Mouse (Mus musculus) left cerebral cortex, adult 2 months (tissue): ENCODE measurements around the gene Gsx2. TPM values are rescaled to one million over a fixed set of nuclear protein-coding genes. Genes with fewer than 3 reads are reported as not detected.

Experiments used
- DNase-seq, 2 experiments: peaks; one replicate each; pipeline ENCODE4 v3.0.0; 2021 to 2022; ENCODE audit warnings: low spot score in 2 of 2, mixed read lengths in 1 of 2; ENCODE audit errors: extremely low spot score in 1 of 2
- H3K27ac ChIP-seq: fragments of 200-600 bp; 2 replicates; pipeline ENCODE4 v1.8.1; 2022
- H3K4me3 ChIP-seq: fragments of 200-600 bp; 2 replicates; pipeline ENCODE4 v1.8.1; 2022
- CTCF ChIP-seq: fragments of 200-600 bp; IDR thresholded peaks from 2 replicates; pipeline ENCODE4 v1.8.1; 2022; ENCODE audit warnings: antibody characterized with exemption, mild to moderate bottlenecking, moderate library complexity
- intact Hi-C: fragments of 180-260 bp; cut with DNase I; formaldehyde crosslinking; loops from one replicate; pipeline ENCODE4 v1.15.1; 2025
- long read RNA-seq, 2 experiments: library from polyadenylated mRNA; stranded (forward); transcript quantifications; one replicate each; pipeline ENCODE4 v2.0.0; 2021; ENCODE audit warnings: borderline mapping rate in 2 of 2
- total RNA-seq, 2 experiments: library from RNA; stranded (reverse); gene quantifications; 2 replicates each; pipeline ENCODE4 v1.2.3; 2021

Gene Gsx2
- under 1 TPM in 1 of 2 experiments, not detected in 1; 0.28 TPM for total RNA-seq
- long read RNA-seq, experiment 1 = 0 reads
- long read RNA-seq, experiment 2, partial matches to known transcripts = 0 of 1 reads
- long read RNA-seq, experiment 2, other reads (novel, unspliced or antisense) = 0 of 1 reads

DNA sequence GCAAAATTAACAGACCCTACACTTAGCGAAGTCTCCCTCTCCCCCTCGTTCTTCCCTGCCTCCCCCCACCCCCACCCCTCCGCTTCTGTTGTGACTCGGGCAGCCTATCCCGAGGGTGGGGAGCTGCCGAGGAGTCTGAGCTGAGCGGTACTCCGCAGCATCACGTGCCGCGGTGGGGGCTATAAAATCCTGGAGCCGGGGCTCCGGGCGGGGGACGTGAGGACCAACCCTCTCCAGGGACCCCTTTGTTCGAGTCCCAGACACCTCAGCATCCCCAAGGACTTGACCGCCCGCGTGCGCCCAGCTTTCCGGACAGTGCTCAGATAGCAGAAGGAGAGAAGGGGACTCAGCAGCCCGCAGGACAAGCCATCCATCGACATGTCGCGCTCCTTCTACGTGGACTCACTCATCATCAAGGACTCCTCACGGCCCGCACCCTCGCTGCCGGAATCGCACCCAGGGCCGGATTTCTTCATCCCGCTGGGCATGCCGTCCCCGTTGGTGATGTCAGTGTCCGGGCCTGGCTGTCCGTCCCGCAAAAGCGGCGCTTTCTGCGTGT lies at the start of gene Gsx2:
TSS of gene Gsx2 (plus strand) at position 219 of the 559 bp plus-strand sequence.
- Histone ChIP-seq H3K4me3 (peak within 1 kb of the TSS; percentile 23; the same call in 1 of the 2 replicates), H3K27ac (no peak within 1 kb of the TSS)
- intact Hi-C loops = no loop called here
- no peak for TF ChIP-seq CTCF
- DNase-seq = no peak

DNA sequence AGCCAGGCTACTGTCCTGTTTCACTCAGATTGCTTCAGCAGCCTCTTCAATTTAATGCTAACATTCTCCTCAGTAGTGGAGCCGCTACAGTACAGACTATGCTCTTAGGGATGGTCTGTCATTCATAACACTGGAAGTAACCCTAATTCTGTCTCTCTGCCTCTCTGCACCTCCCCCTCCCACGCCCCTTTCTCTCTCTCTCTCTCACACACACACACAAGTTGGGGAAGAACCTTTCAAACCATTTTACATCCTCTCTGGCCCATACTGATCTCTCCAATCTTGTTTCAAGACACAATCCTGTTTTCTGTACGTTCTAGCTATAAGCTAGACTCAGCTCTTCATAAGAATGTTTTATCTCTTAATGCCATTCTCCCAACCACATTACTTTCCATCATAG lies 39.9 kb upstream of the Gsx2 start:
- DNase-seq = no peak
- Histone ChIP-seq H3K27ac (no peak overlapping the region), H3K4me3 (no peak overlapping the region)
- no peak for TF ChIP-seq CTCF
- intact Hi-C loops = no loop called here

DNA sequence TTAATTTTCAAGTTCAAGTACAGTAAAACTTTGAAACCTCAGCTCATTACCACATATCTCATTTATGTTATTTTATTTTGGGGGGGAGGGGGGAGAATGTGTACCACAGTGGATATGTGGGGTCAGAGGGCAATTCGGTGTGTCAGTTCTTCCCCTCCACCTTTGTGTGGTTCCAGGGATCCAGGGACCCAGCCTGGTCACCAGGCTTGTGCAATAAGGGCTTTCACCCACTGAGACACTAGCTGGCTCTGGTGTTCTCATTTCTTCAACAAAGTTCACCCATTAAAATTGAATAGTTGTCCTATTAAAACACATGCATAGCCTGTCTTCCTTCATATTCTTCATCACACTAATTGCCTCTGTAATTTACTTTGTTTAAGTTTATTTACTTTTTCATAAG lies 36.1 kb upstream of the Gsx2 start:
- intact Hi-C loops = no loop called here
- H3K27ac ChIP-seq = no peak overlapping the region
- no peak for TF ChIP-seq CTCF

DNA sequence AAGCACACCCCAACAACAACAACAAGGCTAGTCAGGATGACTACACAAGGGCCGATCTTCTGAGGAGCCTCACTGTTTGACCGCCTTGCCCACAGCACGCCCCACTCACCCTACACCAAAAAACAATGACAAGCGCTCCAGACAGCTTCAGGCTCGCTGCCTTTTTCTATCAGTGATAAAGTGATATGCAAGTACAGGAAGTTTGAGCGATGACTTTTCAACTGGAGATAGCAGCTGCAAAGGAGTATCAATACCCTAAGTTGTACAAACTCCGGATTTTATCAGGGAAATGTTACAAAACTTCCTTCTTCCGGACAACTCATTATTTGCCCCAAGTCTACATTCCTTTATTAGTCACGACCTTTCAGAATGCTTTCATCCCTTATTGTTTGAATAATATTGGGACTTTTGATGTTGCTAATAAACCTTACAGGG lies 32.4 kb upstream of the Gsx2 start:
- Histone ChIP-seq H3K4me3 (peak overlapping the region; percentile 75), H3K27ac (no peak overlapping the region)
- no peak for DNase-seq
- TF ChIP-seq CTCF = no peak
- intact Hi-C loops = loop anchor here (5.0 kb wide), 3 partner anchors 46 to 101 kb away; no protein-coding TSS in a partner anchor

More for the DNA sequence above, 36.1 kb upstream of the Gsx2 start:
- H3K4me3 ChIP-seq = no peak overlapping the region
- no peak for DNase-seq

DNA sequence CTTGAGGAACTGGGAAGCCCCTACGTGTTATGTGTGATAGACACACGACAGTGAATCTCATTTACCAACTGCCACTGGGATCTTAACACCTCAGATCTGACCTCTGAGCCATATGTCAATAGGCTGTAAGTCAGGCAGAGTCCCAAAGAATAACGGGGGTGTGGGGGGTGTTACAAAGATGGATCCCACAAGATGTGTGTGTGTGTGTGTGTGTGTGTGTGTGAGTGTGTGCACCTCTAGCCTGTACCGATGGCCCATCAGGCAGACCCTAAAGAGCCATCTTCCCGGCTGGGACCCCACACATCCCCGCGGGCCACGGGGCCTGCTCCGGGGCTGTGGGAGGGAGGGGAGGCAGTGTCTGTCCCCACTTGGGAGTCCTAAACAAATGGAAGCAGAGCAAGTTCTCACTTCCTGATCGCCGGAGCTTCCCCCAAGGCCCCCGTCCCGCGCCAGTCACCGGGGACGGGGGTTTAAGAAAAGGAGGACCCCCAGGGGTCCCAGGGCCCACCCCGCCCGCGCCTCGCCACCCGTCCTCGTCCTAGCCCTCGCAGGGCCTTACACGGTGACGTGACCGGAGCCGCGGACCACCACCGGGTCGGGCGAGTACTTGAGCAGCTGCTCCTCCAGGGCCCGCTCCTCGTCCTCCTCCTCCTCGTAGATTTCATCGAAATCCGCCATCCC lies 31.6 kb upstream of the Gsx2 start:
- DNase-seq = peak in 1 of 2 experiments; percentile 19
- no peak for TF ChIP-seq CTCF
- intact Hi-C loops = loop anchor here (5.0 kb wide), 3 partner anchors 46 to 101 kb away; no protein-coding TSS in a partner anchor
- Histone ChIP-seq H3K27ac (peak overlapping the region; percentile 93), H3K4me3 (peak overlapping the region; percentile 75)

DNA sequence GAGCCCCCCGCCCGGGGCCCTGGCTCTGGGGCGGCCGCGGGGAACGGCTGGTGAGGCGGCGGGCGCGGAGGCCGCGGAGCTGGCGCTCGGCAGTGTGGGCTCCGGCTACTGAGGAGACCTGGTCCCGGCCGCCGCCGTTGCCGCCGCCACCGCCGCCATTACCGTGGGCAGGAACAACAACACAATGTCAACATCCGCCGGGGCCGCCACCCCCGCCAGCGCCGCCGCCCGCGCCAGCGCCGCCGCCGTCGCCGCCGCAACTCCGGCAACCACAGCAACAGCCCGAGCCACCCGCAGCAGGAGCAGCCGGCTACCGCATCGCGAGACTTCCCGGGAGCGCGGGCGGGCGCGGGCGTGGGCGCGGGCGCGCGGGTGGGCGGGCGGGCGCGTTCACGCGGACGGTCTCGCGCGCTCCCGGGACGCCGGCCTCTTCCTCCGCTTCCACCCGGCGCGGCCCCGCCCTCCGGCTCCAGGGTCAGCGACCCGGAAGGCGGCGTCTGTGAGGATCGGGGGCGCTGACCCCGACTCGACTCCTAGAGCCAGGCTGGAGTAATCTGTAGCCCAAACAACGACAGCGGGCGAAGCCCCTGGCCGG lies 31.0 kb upstream of the Gsx2 start, which contains the start of gene Chic2:
TSS of gene Chic2 (minus strand) at position 465 of the 595 bp plus-strand sequence.
- Histone ChIP-seq H3K27ac (peak within 1 kb of the TSS; percentile 93), H3K4me3 (peak within 1 kb of the TSS; percentile 75)
- peak; percentile 75 to 83 for DNase-seq
- intact Hi-C loops = loop anchor here (5.0 kb wide), 3 partner anchors 47 to 102 kb away; no protein-coding TSS in a partner anchor
- TF ChIP-seq CTCF = no peak

DNA sequence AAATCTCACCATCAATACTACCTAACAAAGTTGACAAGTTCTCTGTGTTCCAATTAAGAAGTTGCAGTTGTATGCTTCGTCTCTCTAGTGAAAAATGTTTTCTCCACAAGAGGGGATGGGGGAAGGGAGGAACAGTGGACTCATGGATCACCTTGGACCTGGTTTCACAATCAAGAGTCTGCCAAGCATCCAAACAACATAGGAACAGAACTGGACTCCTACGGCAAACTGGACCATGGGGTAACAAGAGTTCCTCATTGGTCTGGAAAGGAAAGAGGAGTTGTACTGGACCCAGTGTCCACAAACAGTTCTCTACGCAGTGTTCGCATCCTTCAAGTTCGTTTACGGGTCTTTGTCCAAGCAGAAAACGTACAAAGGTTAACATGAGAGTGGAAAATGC lies 30.0 kb upstream of the Gsx2 start:
- Histone ChIP-seq H3K27ac (no peak overlapping the region), H3K4me3 (no peak overlapping the region)
- intact Hi-C loops = no loop called here
- DNase-seq = no peak
- no peak for TF ChIP-seq CTCF

DNA sequence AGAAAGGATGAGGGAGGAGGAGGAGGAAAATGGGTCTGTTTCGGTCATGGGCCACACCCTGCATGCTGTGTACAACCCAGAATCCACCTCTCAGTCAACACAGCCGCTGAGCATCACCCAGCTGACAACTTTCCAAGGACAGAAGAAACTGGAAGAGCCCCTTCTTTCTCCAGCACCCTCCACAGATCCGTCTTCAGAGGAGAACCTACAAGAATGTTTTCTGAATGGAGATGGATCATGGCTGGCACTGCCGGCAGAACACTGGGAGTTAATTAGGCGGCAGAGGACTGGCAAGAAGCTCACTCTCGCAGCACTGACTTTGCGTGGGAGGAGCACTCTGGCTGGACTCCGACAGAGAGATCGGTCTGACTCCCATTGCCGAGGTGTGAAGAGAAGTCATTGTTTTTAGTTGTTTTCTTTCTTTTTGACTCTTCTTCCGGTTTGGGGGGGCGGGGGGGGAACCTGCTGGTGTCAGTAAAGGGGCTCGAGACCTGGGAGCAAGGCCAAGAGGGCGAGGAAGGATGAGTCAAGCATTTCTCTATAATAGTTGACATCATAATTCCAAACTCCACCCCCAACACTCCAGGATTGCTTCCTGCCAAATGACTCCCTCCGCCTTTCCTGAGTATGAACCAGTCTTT lies 28.6 kb upstream of the Gsx2 start:
- Histone ChIP-seq H3K27ac (no peak overlapping the region), H3K4me3 (no peak overlapping the region)
- DNase-seq = peak in 1 of 2 experiments; percentile 36
- intact Hi-C loops = no loop called here
- TF ChIP-seq CTCF = no peak

DNA sequence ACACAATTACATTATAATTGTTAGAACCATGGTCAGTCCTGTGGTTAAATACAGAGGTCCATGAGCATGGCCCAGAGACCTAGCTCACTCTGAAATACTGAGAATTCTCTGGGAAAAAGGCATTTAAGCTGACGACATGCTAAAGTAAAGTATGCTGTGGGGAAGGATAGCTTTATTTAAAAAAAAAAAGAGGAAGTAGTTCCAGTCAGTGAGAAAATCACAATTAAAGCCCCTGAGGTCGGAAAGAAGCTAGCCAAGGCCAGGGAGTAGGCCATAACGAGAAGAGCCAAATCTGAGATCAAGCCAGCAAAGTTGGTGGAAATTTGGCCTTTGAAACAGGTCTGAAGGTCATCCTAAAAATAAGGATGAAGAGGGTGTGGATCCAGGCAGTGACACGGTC lies 24.3 kb upstream of the Gsx2 start:
- Histone ChIP-seq H3K27ac (no peak overlapping the region), H3K4me3 (no peak overlapping the region)
- intact Hi-C loops = no loop called here
- DNase-seq = no peak
- no peak for TF ChIP-seq CTCF

DNA sequence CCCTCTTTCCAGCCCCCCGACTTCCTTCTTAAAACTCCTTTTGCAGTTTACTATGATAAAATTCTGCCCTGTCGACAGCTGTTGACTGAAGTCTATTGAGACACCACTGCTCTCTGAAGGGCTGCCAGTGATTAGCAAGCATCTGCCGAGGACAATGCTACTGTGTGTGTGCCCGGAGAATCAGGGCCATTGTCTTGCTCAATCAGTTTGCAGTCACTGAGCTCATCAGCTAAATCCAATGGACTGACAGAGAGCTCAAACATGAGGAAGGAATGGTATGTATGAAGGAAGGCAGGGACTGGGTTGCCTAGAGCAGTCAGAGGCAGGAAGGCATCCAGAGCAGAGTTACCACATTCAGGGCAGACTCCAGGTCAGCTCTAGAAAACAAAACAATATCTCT lies 12.2 kb upstream of the Gsx2 start:
- intact Hi-C loops = no loop called here
- TF ChIP-seq CTCF = no peak
- no peak for DNase-seq
- Histone ChIP-seq H3K4me3 (no peak overlapping the region), H3K27ac (no peak overlapping the region)

DNA sequence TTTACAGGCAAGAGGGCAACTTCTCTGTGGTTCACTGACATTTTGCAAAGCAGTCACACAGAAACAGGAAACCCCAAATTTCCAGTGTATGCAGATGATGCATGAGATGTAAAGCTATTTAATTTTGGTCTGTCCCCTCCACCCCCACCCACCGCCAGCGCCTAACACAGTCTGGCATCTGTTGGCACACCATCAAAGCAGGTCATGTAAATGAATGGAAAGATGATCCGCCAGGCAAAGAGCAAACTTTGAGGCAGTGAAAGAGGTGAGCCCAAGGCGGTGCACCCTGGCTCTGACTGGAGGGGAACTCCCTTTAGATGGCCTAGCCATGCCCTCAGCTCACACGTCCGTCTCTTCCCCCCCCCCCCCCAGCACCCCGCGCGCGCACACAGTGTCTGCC lies 8.7 kb upstream of the Gsx2 start:
- Histone ChIP-seq H3K4me3 (no peak overlapping the region), H3K27ac (no peak overlapping the region)
- no peak for DNase-seq
- no peak for TF ChIP-seq CTCF
- intact Hi-C loops = no loop called here
